Mouse (Mus musculus) MEL (cell line): ENCODE results near the gene Cd37. TPM values are rescaled to one million over a fixed set of nuclear protein-coding genes. Genes with fewer than 3 reads are reported as not detected.
"Not testable (repeated sequence)": the region's sequence is repeated elsewhere in the genome, so short reads cannot be mapped to it uniquely, and the experiment has no call there.

Source experiments
- DNase-seq: peaks from one replicate; pipeline ENCODE4 v3.0.0; 2011; ENCODE audit warnings: low read depth, low spot score
- H3K27ac ChIP-seq: 2 replicates; pipeline ENCODE4 v1.5.1; 2012; ENCODE audit warnings: low read depth, mild to moderate bottlenecking, control low read depth, low read length, moderate library complexity; ENCODE audit not compliant: control insufficient read depth
- H3K27me3 ChIP-seq, 2 experiments: fragments of 150-350 bp in 1 of 2; sonication (generic) in 1 of 2; 2 replicates each; pipeline ENCODE4 v1.6.1; 2012; ENCODE audit warnings: low read length in 2 of 2, mild to moderate bottlenecking in 2 of 2, improper control_type of control experiment in 1 of 2, moderate library complexity in 1 of 2; ENCODE audit not compliant: insufficient read depth in 2 of 2, control insufficient read depth in 1 of 2
- H3K36me3 ChIP-seq, 2 experiments: 2 replicates each; pipeline ENCODE4 v1.6.1; 2012 to 2014; ENCODE audit warnings: low read length in 2 of 2, improper control_type of control experiment in 1 of 2, inconsistent platforms in 1 of 2, mild to moderate bottlenecking in 1 of 2; ENCODE audit not compliant: insufficient read depth in 2 of 2, control insufficient read depth in 1 of 2
- H3K4me1 ChIP-seq, 2 experiments: fragments of 150-350 bp in 1 of 2; sonication (generic) in 1 of 2; 2 replicates each; pipeline ENCODE4 v1.6.1; 2012; ENCODE audit warnings: low read length in 2 of 2, improper control_type of control experiment in 1 of 2, mild to moderate bottlenecking in 1 of 2; ENCODE audit not compliant: insufficient read depth in 2 of 2, control insufficient read depth in 1 of 2
- H3K4me3 ChIP-seq, 2 experiments: fragments of 150-350 bp in 1 of 2; sonication (generic) in 1 of 2; 2 replicates each; pipeline ENCODE4 v1.5.1; 2012; ENCODE audit warnings: low read depth in 2 of 2, low read length in 2 of 2, mild to moderate bottlenecking in 2 of 2, moderate library complexity in 2 of 2, control low read depth in 1 of 2, improper control_type of control experiment in 1 of 2; ENCODE audit not compliant: control insufficient read depth in 1 of 2, insufficient read depth in 1 of 2
- H3K79me2 ChIP-seq: 2 replicates; pipeline ENCODE4 v1.6.1; 2012; ENCODE audit warnings: mild to moderate bottlenecking, low read length, moderate library complexity; ENCODE audit not compliant: control insufficient read depth, poor library complexity, insufficient read depth
- H3K9ac ChIP-seq: 2 replicates; pipeline ENCODE4 v1.6.1; 2012; ENCODE audit warnings: low read depth, mild to moderate bottlenecking, control low read depth, low read length, moderate library complexity; ENCODE audit not compliant: control insufficient read depth, poor library complexity, severe bottlenecking
- H3K9me3 ChIP-seq: fragments of 150-350 bp; sonication (generic); replicated peaks from 2 replicates; pipeline ENCODE4 v1.6.1; 2012; ENCODE audit warnings: mild to moderate bottlenecking, low read length, improper control_type of control experiment, moderate library complexity; ENCODE audit not compliant: insufficient read depth
- CHD1 ChIP-seq: IDR thresholded peaks from 2 replicates; pipeline ENCODE4 v1.6.1; 2012; ENCODE audit warnings: low read depth, mild to moderate bottlenecking, inconsistent platforms, low read length, improper control_type of control experiment
- CTCF ChIP-seq, 3 experiments: IDR thresholded peaks in 2 of 3; conservative IDR thresholded peaks in 1 of 3; 2 replicates each; pipeline ENCODE4 v1.5.1; 2011 to 2012; ENCODE audit warnings: low read length in 3 of 3, low read depth in 2 of 3, mild to moderate bottlenecking in 2 of 3, improper control_type of control experiment in 1 of 3, inconsistent platforms in 1 of 3, mixed read lengths in 1 of 3, moderate library complexity in 1 of 3; ENCODE audit not compliant: control insufficient read depth in 1 of 3, insufficient read depth in 1 of 3, poor library complexity in 1 of 3, severe bottlenecking in 1 of 3
- MAFK ChIP-seq: IDR thresholded peaks from 2 replicates; pipeline ENCODE4 v1.6.1; 2011; ENCODE audit warnings: low read depth, mild to moderate bottlenecking, low read length, improper control_type of control experiment, borderline replicate concordance
- MYB ChIP-seq: IDR thresholded peaks from 2 replicates; pipeline ENCODE4 v1.6.1; 2011; ENCODE audit warnings: mild to moderate bottlenecking, low read depth, low read length, improper control_type of control experiment
- MYC ChIP-seq: IDR thresholded peaks from 2 replicates; pipeline ENCODE4 v1.6.1; 2011; ENCODE audit warnings: low read depth, mild to moderate bottlenecking, low read length, improper control_type of control experiment, moderate library complexity
- NELFE ChIP-seq: IDR thresholded peaks from 2 replicates; pipeline ENCODE4 v1.6.1; 2011; ENCODE audit warnings: low read depth, low read length, improper control_type of control experiment
- NRF1 ChIP-seq: IDR thresholded peaks from 2 replicates; pipeline ENCODE4 v1.6.1; 2014; ENCODE audit warnings: low read depth, mild to moderate bottlenecking, inconsistent platforms, low read length, improper control_type of control experiment, moderate library complexity; ENCODE audit not compliant: poor library complexity, insufficient read depth, severe bottlenecking
- USF2 ChIP-seq, 2 experiments: IDR thresholded peaks; 2 replicates each; pipeline ENCODE4 v1.6.1; 2011 to 2012; ENCODE audit warnings: improper control_type of control experiment in 2 of 2, low read length in 2 of 2, borderline replicate concordance in 1 of 2, inconsistent platforms in 1 of 2, low read depth in 1 of 2, mild to moderate bottlenecking in 1 of 2; ENCODE audit not compliant: insufficient read depth in 1 of 2
- ZNF384 ChIP-seq: IDR thresholded peaks from 2 replicates; pipeline ENCODE4 v1.6.1; 2012; ENCODE audit warnings: low read depth, mild to moderate bottlenecking, inconsistent platforms, low read length, improper control_type of control experiment
- polyA plus RNA-seq, 2 experiments: library from polyadenylated mRNA; stranded (reverse) in 1 of 2; unstranded in 1 of 2; fragments of >175 nt in 1 of 2; fragments of >200 nt in 1 of 2; gene quantifications; 2 replicates each; pipeline versions ENCODE4 v1.2.1 to v1.2.4; 2012; ENCODE audit warnings: low replicate concordance in 2 of 2, low read depth in 1 of 2; ENCODE audit not compliant: insufficient read length in 2 of 2, insufficient read depth in 1 of 2, missing spikeins in 1 of 2
- total RNA-seq: library from RNA; depleted of rRNA; stranded (reverse); fragments of 300-350 nt; gene quantifications from 2 replicates; pipeline ENCODE4 v1.2.3, GENCODE M21; 2012

The Cd37 gene
- total and polyA plus RNA-seq, 3 experiments: 22.4 to 111 TPM; not detected in 1

- H3K27me3 ChIP-seq: peaks cover 12 to 25% of the 10 kb centered on the region in 2 experiments
- not testable (repeated sequence) for H3K4me3 ChIP-seq, H3K9me3 ChIP-seq, H3K4me1 ChIP-seq, H3K36me3 ChIP-seq, H3K9ac ChIP-seq, H3K27ac ChIP-seq, DNase-seq, H3K79me2 ChIP-seq
Measured at GRCm38 (mm10) chr7:45255822-45256221, 16.9 kb upstream of the Cd37 start.

DNA sequence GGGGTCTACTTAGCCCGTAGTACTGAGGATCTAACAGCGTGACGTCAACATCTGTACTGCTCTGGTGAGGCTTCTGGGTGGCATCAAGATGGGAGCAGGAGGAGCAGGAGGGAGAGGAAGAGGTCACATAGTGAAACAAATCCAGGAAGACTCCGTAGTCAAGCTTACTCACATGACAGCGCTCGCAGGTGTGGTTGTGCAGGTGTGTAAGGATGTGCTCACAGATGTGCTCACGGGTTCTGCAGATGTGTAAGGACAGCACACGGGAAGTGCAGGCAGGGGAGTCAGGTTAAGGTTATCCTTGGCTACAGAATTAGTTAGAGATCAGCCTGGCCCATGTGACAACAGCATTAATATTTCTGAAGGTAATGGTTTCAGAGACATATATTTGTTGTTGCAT lies 14.9 kb upstream of the Cd37 start:
- TF ChIP-seq USF2 (IDR thresholded peaks at IDR 0.05; ENCODE audit: borderline replicate concordance in 1 of 2, insufficient read depth in 1 of 2, low read depth in 1 of 2, low read length in 2 of 2): no peak
- no peak for TF ChIP-seq MAFK
- no peak for TF ChIP-seq MYB
- TF ChIP-seq NELFE: no peak
- Histone ChIP-seq H3K79me2 (no peaks in the 10 kb centered on the region), H3K9ac (no peak overlapping the region), H3K4me1 (no peaks in the 10 kb centered on the region), H3K27me3 (peaks cover 6 to 30% of the 10 kb centered on the region in 2 experiments), H3K9me3 (no peaks in the 10 kb centered on the region), H3K27ac (no peak overlapping the region), H3K4me3 (no peak overlapping the region), H3K36me3 (no peaks in the 10 kb centered on the region)
- no peak for DNase-seq

- Histone ChIP-seq H3K36me3 (no peaks in the 10 kb centered on the region), H3K4me1 (no peaks in the 10 kb centered on the region), H3K27me3 (peaks cover 0 to 28% of the 10 kb centered on the region in 2 experiments), H3K4me3 (no peak overlapping the region), H3K9me3 (no peaks in the 10 kb centered on the region), H3K27ac (no peak overlapping the region), H3K79me2 (no peaks in the 10 kb centered on the region), H3K9ac (no peak overlapping the region)
- peak in 2 of 3 experiments; percentile 3 to 14; a peak in 1 of 6 replicates for TF ChIP-seq CTCF (IDR thresholded peaks at IDR 0.05 in 2 of 3, conservative IDR thresholded peaks at IDR 0.05 in 1 of 3; ENCODE audit: control insufficient read depth in 1 of 3, insufficient read depth in 1 of 3, low read depth in 2 of 3, low read length in 3 of 3, poor library complexity in 1 of 3, severe bottlenecking in 1 of 3)
- 0 out of 2 replicates have a peak, but pooled peaks have one; percentile 19 for TF ChIP-seq MYC
- peak; percentile 41; the same call in 1 of the 2 replicates for TF ChIP-seq ZNF384
- TF ChIP-seq NRF1: no peak
- TF ChIP-seq USF2 (IDR thresholded peaks at IDR 0.05; ENCODE audit: borderline replicate concordance in 1 of 2, insufficient read depth in 1 of 2, low read depth in 1 of 2, low read length in 2 of 2): no peak
- no peak for TF ChIP-seq CHD1
- DNase-seq: no peak
Measured at GRCm38 (mm10) chr7:45247666-45248065, 8.8 kb upstream of the Cd37 start.
